Mouse (Mus musculus): ENCODE data around the gene Vps13c. TPM values are rescaled to one million over a fixed set of nuclear protein-coding genes. Genes with fewer than 3 reads are reported as not detected.
A peak's percentile ranks its signal among the peaks of the same experiment; 100 is the strongest.

The Vps13c gene
- total RNA-seq, 2 experiments from 2014 or later = 25.8 to 26.2 TPM

DNA sequence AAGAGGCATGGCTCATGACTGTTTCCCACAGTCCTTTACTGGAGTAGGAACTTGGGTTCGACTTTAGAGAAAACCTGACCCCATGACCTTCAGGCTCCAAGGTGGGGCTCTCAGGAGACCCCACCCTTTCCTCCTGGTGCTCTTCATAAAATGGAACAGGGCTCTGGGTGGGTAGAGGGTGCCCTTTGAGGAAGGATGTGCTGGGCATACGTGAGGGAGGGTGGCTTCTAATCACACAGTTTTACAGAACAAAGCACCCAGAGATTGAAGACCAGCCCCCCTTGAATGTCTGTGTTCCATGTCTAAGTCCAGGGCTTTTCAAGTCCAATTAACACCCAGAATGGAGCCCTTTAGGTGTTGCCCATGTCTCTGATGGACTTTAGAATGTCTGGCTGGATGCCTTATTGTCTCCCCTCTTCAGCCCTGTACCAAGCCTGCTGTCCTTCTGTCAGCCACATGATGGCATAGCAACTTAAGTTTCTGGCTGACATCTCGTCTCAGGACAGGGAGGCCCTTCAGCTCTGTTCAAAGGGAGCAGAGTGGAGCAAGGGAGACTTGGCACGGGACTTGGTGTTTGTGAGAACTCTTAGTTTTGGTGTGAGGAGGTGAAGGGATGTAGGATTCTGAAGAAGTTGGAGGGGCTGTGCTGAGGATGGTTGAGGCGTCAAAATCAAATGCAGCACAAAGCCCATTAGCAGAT lies 176.2 kb downstream of the Vps13c start:
- DNase-seq (ENCODE audit: low spot score) = peak; percentile 50

DNA sequence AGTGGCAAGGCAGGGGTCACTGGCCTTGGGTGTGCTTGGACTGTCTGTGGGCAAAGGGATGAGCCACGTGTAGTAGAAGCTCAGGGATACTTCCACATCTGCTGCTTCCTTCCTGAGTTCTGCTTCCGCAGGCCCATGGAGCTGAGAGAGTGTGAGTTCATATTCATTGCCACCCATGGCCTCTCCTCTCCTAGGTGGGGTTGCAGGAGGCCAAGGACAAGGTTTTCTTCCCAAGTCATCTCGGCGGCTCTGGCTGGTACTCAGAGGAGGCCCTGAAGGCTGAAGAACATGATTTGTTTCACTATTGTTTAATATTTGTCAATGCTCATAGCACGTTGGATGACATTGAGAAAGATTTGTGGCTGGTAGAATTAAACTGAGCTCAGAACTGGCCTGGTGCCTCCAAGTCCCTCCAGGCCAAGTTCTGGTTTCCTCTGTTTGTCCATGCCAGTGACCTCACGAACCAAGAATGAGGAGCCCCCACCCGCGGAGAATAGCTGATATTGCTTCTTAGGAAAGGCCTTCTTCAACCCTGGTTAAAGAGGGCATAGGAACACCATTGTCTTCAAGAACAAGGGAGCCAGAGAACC lies 180.7 kb downstream of the Vps13c start:
- peak; percentile 48 for DNase-seq (ENCODE audit: low spot score)

DNA sequence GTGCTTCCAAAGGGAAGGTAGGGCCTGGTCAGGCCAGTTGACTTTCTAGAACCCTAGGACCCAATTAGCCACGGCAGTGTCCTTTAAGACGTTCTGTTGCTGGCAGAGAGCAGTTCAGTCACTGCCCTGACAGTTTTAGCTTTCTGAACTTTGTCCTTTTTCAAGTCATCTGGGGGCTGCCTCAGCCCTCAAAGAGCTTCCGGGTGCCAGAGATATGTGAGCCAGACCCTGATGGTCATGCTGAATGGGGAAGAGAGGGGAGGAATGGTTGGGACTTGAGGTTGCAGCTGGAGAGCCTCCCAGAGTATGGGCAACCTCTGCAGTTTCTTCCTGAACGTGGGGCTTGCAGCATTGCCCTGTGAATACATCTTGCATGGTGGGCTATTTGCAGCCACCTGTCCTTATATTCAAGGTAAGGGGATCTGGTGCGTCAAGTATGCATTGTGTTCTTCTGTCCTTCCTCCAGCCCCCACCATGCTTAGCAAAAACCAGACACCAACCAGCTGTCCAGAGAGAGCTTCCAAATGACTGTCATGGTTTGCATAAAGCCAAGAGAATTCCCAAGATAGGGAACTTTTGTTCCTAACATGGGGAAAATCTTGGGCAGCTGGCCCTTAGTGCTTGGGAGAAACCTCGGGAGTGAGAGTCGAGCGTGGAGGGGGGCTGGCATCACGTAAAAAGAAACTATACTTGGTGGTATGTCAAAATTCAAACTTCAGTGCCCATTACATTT lies 182.3 kb downstream of the Vps13c start:
- DNase-seq (ENCODE audit: low spot score) = peak; percentile 32

DNA sequence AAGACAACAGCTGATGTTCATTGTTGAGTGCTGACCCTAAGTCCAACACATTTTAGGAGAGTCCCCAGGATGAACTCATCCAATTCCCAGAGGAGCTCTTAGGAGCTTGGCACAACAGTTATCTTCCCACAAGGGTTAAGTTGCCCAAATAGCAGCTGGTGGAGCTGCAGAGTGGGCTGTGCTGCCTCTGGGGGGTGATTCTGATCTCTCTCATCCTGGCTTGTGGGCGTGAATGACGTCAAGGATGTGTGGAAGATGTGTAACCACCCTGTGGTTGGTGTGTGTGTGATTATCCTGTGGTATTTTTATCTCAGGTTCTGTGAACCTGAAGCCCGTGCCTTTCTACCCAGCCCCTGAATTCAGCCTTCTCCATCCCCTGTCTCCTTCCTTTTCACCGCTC lies 188.4 kb downstream of the Vps13c start:
- no peak for DNase-seq (ENCODE audit: low spot score)

DNA sequence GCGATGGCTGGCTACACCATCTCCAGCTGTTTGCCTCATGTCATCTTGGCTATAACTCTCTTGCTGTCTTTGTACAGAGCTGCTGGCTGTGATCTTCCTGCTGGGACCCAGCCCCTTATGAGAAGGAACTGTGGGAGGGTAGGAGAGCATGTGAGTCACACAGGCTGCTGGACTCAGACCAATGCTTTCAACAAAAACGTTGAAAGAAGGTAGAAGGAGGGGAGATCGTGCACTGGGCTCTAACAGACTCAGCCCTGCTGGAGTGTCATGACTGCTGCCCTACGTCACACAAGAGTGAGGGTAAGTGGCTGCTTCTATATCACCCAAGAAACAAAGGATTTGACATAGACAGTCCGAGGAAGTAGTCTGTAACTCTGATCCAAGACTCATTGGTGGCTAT lies 193.6 kb downstream of the Vps13c start:
- DNase-seq (ENCODE audit: low spot score) = no peak

Other genes starting within 250 kb of the Vps13c start
- gene C2cd4b, start 81.0 kb upstream of the Vps13c start, total RNA-seq (2021) = not detected
- gene C2cd4a, start 8.1 kb upstream of the Vps13c start, total RNA-seq (2021) = not detected

Data from gastrocnemius, adult 18-20 months (tissue).